Mouse (Mus musculus) brown adipose tissue, adult 24 weeks (tissue): ENCODE measurements around the gene Gzmm. TPM values are rescaled to one million over a fixed set of nuclear protein-coding genes. Genes with fewer than 3 reads are reported as not detected.

ENCODE experiments used
- H3K27ac ChIP-seq: fragments of 200-500 bp; replicated peaks from 2 replicates; pipeline ENCODE4 v1.5.1; 2012; ENCODE audit warnings: low read depth, mild to moderate bottlenecking, low read length
- H3K4me1 ChIP-seq: fragments of 200-500 bp; 2 replicates; pipeline ENCODE4 v1.6.1; 2012; ENCODE audit warnings: low read length, mixed read lengths; ENCODE audit not compliant: control insufficient read depth, insufficient read depth, insufficient read length
- H3K4me3 ChIP-seq: fragments of 200-500 bp; 2 replicates; pipeline ENCODE4 v1.5.1; 2012; ENCODE audit warnings: low read depth, mild to moderate bottlenecking, low read length, moderate library complexity; ENCODE audit not compliant: insufficient read depth
- polyA plus RNA-seq: library from polyadenylated mRNA; stranded (reverse); fragments of >200 nt; gene quantifications from 2 replicates; pipeline ENCODE4 v1.2.4, GENCODE M21; 2012; ENCODE audit not compliant: missing spikeins, insufficient read depth, insufficient read length

Gzmm gene
- polyA plus RNA-seq, 1 experiment, result not detected

DNA sequence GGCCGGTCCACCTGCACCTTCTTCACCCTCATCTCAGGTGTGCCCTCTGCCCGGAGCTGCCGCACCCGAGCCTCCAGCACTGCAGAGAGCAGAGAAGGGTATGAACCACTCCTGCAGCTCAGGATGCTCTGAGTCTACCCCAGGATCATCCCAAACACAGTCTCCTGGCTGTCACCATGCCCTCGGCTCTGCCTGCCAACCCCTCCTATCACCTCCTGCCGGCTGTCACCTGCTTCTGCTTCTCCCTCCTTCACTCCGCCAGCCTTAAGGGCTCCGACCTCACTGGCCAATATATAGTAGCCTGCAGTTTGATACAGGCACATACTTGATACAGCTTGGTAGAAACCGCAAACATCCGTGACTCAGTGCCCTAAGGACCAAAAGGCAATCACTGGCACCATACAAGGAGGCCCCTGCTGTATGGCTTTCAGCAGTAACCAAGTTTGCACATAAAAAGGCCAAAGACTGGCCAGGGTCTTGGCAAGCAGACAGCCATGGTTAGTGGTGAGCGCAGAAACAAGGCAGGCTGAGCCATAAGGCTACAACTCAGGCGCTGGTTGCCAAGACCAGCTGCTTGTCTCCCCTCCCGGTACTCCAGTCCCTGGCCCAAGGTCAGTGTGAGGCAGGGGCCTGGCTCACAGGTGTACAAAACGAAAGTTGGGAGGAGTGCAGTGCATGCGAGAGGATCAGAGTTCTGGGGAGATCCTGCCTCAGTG lies 55.0 kb downstream of the Gzmm start:
- H3K4me1 ChIP-seq, result no peaks in the 10 kb centered on the region
- H3K4me3 ChIP-seq, result no peak overlapping the region
- H3K27ac ChIP-seq, result no peak overlapping the region

Other genes starting within 250 kb of the Gzmm start
- not detected in 2 replicates for gene Vmn2r83, start 220.3 kb upstream of the Gzmm start, polyA plus RNA-seq
- gene Plpp2, start 155.2 kb upstream of the Gzmm start, polyA plus RNA-seq, result 3.9 and 4.3 TPM in 2 replicates
- 6.1 and 8.5 TPM in 2 replicates for gene Mier2, start 133.8 kb upstream of the Gzmm start, polyA plus RNA-seq
- not detected in 2 replicates for gene Theg, start 101.7 kb upstream of the Gzmm start, polyA plus RNA-seq
- gene C2cd4c, start 75.0 kb upstream of the Gzmm start, polyA plus RNA-seq, result 0.48 TPM in 1 of 2 replicates, not detected in the other
- 0.92 and 1.7 TPM in 2 replicates for gene Shc2, start 51.1 kb upstream of the Gzmm start, polyA plus RNA-seq
- 1.2 TPM in 1 of 2 replicates, not detected in the other for gene Odf3l2, start 43.3 kb upstream of the Gzmm start, polyA plus RNA-seq
- not detected in 2 replicates for gene Madcam1, start 24.5 kb upstream of the Gzmm start, polyA plus RNA-seq
- 17.0 and 17.6 TPM in 2 replicates for gene Tpgs1, start 19.7 kb upstream of the Gzmm start, polyA plus RNA-seq
- gene Cdc34, start 6.8 kb upstream of the Gzmm start, polyA plus RNA-seq, result 181 and 274 TPM in 2 replicates
- 495 and 669 TPM in 2 replicates for gene Bsg, start 15.5 kb downstream of the Gzmm start, polyA plus RNA-seq
- gene Hcn2, start 27.6 kb downstream of the Gzmm start, polyA plus RNA-seq, result 0.52 TPM in 1 of 2 replicates, not detected in the other
- 20.1 and 32.1 TPM in 2 replicates for gene Polrmt, start 57.6 kb downstream of the Gzmm start, polyA plus RNA-seq
- not detected in 2 replicates for gene Fgf22, start 66.1 kb downstream of the Gzmm start, polyA plus RNA-seq
- gene Rnf126, start 77.9 kb downstream of the Gzmm start, polyA plus RNA-seq, result 23.3 and 27.2 TPM in 2 replicates
- 0.96 and 1.3 TPM in 2 replicates for gene Fstl3, start 88.3 kb downstream of the Gzmm start, polyA plus RNA-seq
- not detected in 2 replicates for gene Prss57, start 101.9 kb downstream of the Gzmm start, polyA plus RNA-seq
- gene Palm, start 104.6 kb downstream of the Gzmm start, polyA plus RNA-seq, result 12.4 and 18.7 TPM in 2 replicates
- gene Misp, start 132.0 kb downstream of the Gzmm start, polyA plus RNA-seq, result not detected in 2 replicates
- 45.6 and 50.5 TPM in 2 replicates for gene Ptbp1, start 165.4 kb downstream of the Gzmm start, polyA plus RNA-seq
- 1.4 and 1.7 TPM in 2 replicates for gene Prtn3, start 185.5 kb downstream of the Gzmm start, polyA plus RNA-seq
- 1.3 TPM in 1 of 2 replicates, not detected in the other for gene Plppr3, start 185.6 kb downstream of the Gzmm start, polyA plus RNA-seq
- gene Elane, start 197.2 kb downstream of the Gzmm start, polyA plus RNA-seq, result not detected in 2 replicates
- 1,172 and 3,758 TPM in 2 replicates for gene Cfd, start 201.8 kb downstream of the Gzmm start, polyA plus RNA-seq
- 11.2 and 12.9 TPM in 2 replicates for gene Med16, start 219.9 kb downstream of the Gzmm start, polyA plus RNA-seq
- not detected in 2 replicates for gene Gm26602, start 221.8 kb downstream of the Gzmm start, polyA plus RNA-seq
- 0.38 and 0.63 TPM in 2 replicates for gene Kiss1r, start 228.0 kb downstream of the Gzmm start, polyA plus RNA-seq
- gene R3hdm4, start 232.2 kb downstream of the Gzmm start, polyA plus RNA-seq, result 55.0 and 60.7 TPM in 2 replicates
- 1.3 and 2.9 TPM in 2 replicates for gene Arid3a, start 238.0 kb downstream of the Gzmm start, polyA plus RNA-seq